Mouse (Mus musculus) stomach, embryonic 14.5 days (tissue): ENCODE results near the gene Trp53bp2. TPM values are rescaled to one million over a fixed set of nuclear protein-coding genes. Genes with fewer than 3 reads are reported as not detected.

Experiments used
- ATAC-seq: fragments of 200-750 bp; cut with Nextera tagmentation; 2 replicates; pipeline ENCODE4 v1.8.0; 2017; ENCODE audit warnings: low read depth, moderate TSS enrichment; ENCODE audit not compliant: insufficient number of reproducible peaks, insufficient read depth, low FRiP score
- H3K27ac ChIP-seq: fragments of 300-500 bp; sonication (generic); 2 replicates; pipeline ENCODE4 v1.5.1; 2014; ENCODE audit warnings: mild to moderate bottlenecking, low read length, moderate library complexity, mixed read lengths
- H3K27me3 ChIP-seq: fragments of 300-500 bp; sonication (generic); 2 replicates; pipeline ENCODE4 v1.6.1; 2014; ENCODE audit warnings: low read length, control low read depth, mixed read lengths; ENCODE audit not compliant: control insufficient read depth, insufficient read depth
- H3K36me3 ChIP-seq: fragments of 300-500 bp; sonication (generic); 2 replicates; pipeline ENCODE4 v1.6.1; 2014; ENCODE audit warnings: mild to moderate bottlenecking, control low read depth, low read length, moderate library complexity, mixed read lengths; ENCODE audit not compliant: control insufficient read depth, insufficient read depth
- H3K4me1 ChIP-seq: fragments of 300-500 bp; sonication (generic); 2 replicates; pipeline ENCODE4 v1.6.1; 2014; ENCODE audit warnings: low read length, control low read depth, mixed read lengths; ENCODE audit not compliant: control insufficient read depth, insufficient read depth
- H3K4me2 ChIP-seq: fragments of 300-500 bp; sonication (generic); replicated peaks from 2 replicates; pipeline ENCODE4 v1.6.1; 2014; ENCODE audit warnings: low read depth, low read length, control low read depth
- H3K4me3 ChIP-seq: fragments of 300-500 bp; sonication (generic); 2 replicates; pipeline ENCODE4 v1.5.1; 2014; ENCODE audit warnings: low read depth, low read length, control low read depth
- H3K9ac ChIP-seq: fragments of 300-500 bp; sonication (generic); replicated peaks from 2 replicates; pipeline ENCODE4 v1.6.1; 2014; ENCODE audit warnings: low read depth, mild to moderate bottlenecking, control low read depth, low read length, moderate library complexity, mixed read lengths
- H3K9me3 ChIP-seq: fragments of 300-500 bp; sonication (generic); 2 replicates; pipeline ENCODE4 v1.6.1; 2016; ENCODE audit warnings: low read depth, low read length, control low read depth; ENCODE audit not compliant: control insufficient read depth
- WGBS: fragments of 180-500 bp; shearing (Covaris S2); extraction: QIAGEN DNeasy Blood & Tissue Kit; methylation state at CpG from one replicate; pipeline ENCODE4 v1.1.7; 2014; 5-methylcytosine and 5-hydroxymethylcytosine counted together
- polyA plus RNA-seq: library from polyadenylated mRNA; unstranded; fragments of >200 nt; fragmentation: Nextera tagmentation; extraction: Ambion mirVana; gene quantifications from 2 replicates; pipeline ENCODE4 v1.2.1, GENCODE M21; 2014

Gene Trp53bp2
- 25.9 and 27.3 TPM in 2 replicates for polyA plus RNA-seq

- Histone ChIP-seq H3K27ac (peak within 1 kb of the TSS; percentile 92), H3K4me1 (peaks cover 14% of the 10 kb centered on the region; the same call in 1 of the 2 replicates), H3K9me3 (no peaks in the 10 kb centered on the region), H3K4me2 (peak within 1 kb of the TSS; percentile 74), H3K27me3 (no peaks in the 10 kb centered on the region), H3K9ac (peak within 1 kb of the TSS; percentile 94), H3K4me3 (peak within 1 kb of the TSS; percentile 77), H3K36me3 (no peaks in the 10 kb centered on the region)
- WGBS = 0% methylated on average over 70 of the region's 71 CpGs
- peak; percentile 94 for ATAC-seq
Observed at GRCm38 (mm10) chr1:182408684-182409327, at the start of gene Trp53bp2. Trp53bp2 (plus strand) TSS chr1:182409172.

GRCm38 (mm10) chr1:182362703-182363102, 46.3 kb upstream of the Trp53bp2 start:
- ATAC-seq = no peak
- H3K4me1 ChIP-seq = no peaks in the 10 kb centered on the region; the same call in 1 of the 2 replicates
- 83% methylated on average over 5 of the region's 5 CpGs for WGBS

GRCm38 (mm10) chr1:182363683-182364404, 45.1 kb upstream of the Trp53bp2 start:
- Histone ChIP-seq H3K4me2 (no peak overlapping the region), H3K27ac (no peak overlapping the region), H3K27me3 (no peaks in the 10 kb centered on the region), H3K4me1 (no peaks in the 10 kb centered on the region; the same call in 1 of the 2 replicates), H3K9me3 (no peaks in the 10 kb centered on the region), H3K9ac (no peak overlapping the region), H3K36me3 (no peaks in the 10 kb centered on the region), H3K4me3 (no peak overlapping the region)
- ATAC-seq = no peak
- 46% methylated on average over 12 of the region's 12 CpGs for WGBS

More at GRCm38 (mm10) chr1:182362703-182363102, 46.3 kb upstream of the Trp53bp2 start:
- H3K36me3 ChIP-seq = no peaks in the 10 kb centered on the region
- H3K9ac ChIP-seq = no peak overlapping the region
- no peaks in the 10 kb centered on the region for H3K27me3 ChIP-seq
- no peak overlapping the region for H3K4me3 ChIP-seq
- no peak overlapping the region for H3K27ac ChIP-seq
- no peaks in the 10 kb centered on the region for H3K9me3 ChIP-seq
- H3K4me2 ChIP-seq = no peak overlapping the region

GRCm38 (mm10) chr1:182368309-182368708, 40.7 kb upstream of the Trp53bp2 start:
- no peaks in the 10 kb centered on the region for H3K36me3 ChIP-seq
- no peaks in the 10 kb centered on the region for H3K9me3 ChIP-seq
- no peak overlapping the region for H3K4me2 ChIP-seq
- no peak overlapping the region for H3K9ac ChIP-seq
- H3K4me1 ChIP-seq = no peaks in the 10 kb centered on the region; the same call in 1 of the 2 replicates
- H3K27ac ChIP-seq = no peak overlapping the region
- 74% methylated on average over 7 of the region's 7 CpGs for WGBS
- H3K4me3 ChIP-seq = no peak overlapping the region
- no peaks in the 10 kb centered on the region for H3K27me3 ChIP-seq
- no peak for ATAC-seq

- no peak overlapping the region for H3K4me2 ChIP-seq
- no peaks in the 10 kb centered on the region for H3K27me3 ChIP-seq
- H3K4me3 ChIP-seq = no peak overlapping the region
- no peaks in the 10 kb centered on the region for H3K36me3 ChIP-seq
- WGBS = 53% methylated on average over 8 of the region's 8 CpGs
- H3K27ac ChIP-seq = no peak overlapping the region
- H3K9ac ChIP-seq = no peak overlapping the region
- no peaks in the 10 kb centered on the region; the same call in 1 of the 2 replicates for H3K4me1 ChIP-seq
- no peak for ATAC-seq
- H3K9me3 ChIP-seq = no peaks in the 10 kb centered on the region
Observed at GRCm38 (mm10) chr1:182368782-182369181, 40.2 kb upstream of the Trp53bp2 start.

- H3K4me3 ChIP-seq = no peak overlapping the region
- H3K9ac ChIP-seq = no peak overlapping the region
- no peaks in the 10 kb centered on the region for H3K9me3 ChIP-seq
- ATAC-seq = no peak
- H3K36me3 ChIP-seq = no peaks in the 10 kb centered on the region
- no peak overlapping the region for H3K27ac ChIP-seq
- no peaks in the 10 kb centered on the region for H3K4me1 ChIP-seq
- H3K27me3 ChIP-seq = no peaks in the 10 kb centered on the region
- 74% methylated on average over 4 of the region's 4 CpGs for WGBS
- H3K4me2 ChIP-seq = no peak overlapping the region
Observed at GRCm38 (mm10) chr1:182369435-182369834, 39.5 kb upstream of the Trp53bp2 start.

- no peaks in the 10 kb centered on the region for H3K4me1 ChIP-seq
- H3K9ac ChIP-seq = no peak overlapping the region
- no peaks in the 10 kb centered on the region for H3K9me3 ChIP-seq
- H3K36me3 ChIP-seq = no peaks in the 10 kb centered on the region
- no peak for ATAC-seq
- no peak overlapping the region for H3K4me2 ChIP-seq
- no peak overlapping the region for H3K4me3 ChIP-seq
- no peaks in the 10 kb centered on the region for H3K27me3 ChIP-seq
- H3K27ac ChIP-seq = no peak overlapping the region
- WGBS = 73% methylated on average over 8 of the region's 8 CpGs
Observed at GRCm38 (mm10) chr1:182371891-182372290, 37.1 kb upstream of the Trp53bp2 start.

GRCm38 (mm10) chr1:182376221-182376620, 32.8 kb upstream of the Trp53bp2 start:
- no peaks in the 10 kb centered on the region for H3K27me3 ChIP-seq
- no peaks in the 10 kb centered on the region for H3K9me3 ChIP-seq
- H3K36me3 ChIP-seq = no peaks in the 10 kb centered on the region
- no peak overlapping the region for H3K27ac ChIP-seq
- H3K4me3 ChIP-seq = no peak overlapping the region
- no peak for ATAC-seq
- no peaks in the 10 kb centered on the region for H3K4me1 ChIP-seq
- no peak overlapping the region for H3K9ac ChIP-seq
- 29% methylated on average over 8 of the region's 8 CpGs for WGBS
- no peak overlapping the region for H3K4me2 ChIP-seq
